Mouse (Mus musculus) lung, embryonic 14.5 days (tissue): Measurements from ENCODE around the gene Gpa33. TPM values are rescaled to one million over a fixed set of nuclear protein-coding genes. Genes with fewer than 3 reads are reported as not detected.
A peak's percentile ranks its signal among the peaks of the same experiment; 100 is the strongest.

Experiments
- ATAC-seq: fragments of 200-750 bp; cut with Nextera tagmentation; 2 replicates; pipeline ENCODE4 v1.8.0; 2017; ENCODE audit warnings: mild to moderate bottlenecking, moderate TSS enrichment, moderate library complexity; ENCODE audit not compliant: insufficient read depth
- DNase-seq: peaks from one replicate; pipeline ENCODE4 v3.0.0-alpha.2; 2015
- H3K27ac ChIP-seq: fragments of 300-500 bp; sonication (generic); 2 replicates; pipeline ENCODE4 v1.5.1; 2014; ENCODE audit warnings: low read depth, mild to moderate bottlenecking, moderate library complexity
- H3K27me3 ChIP-seq: fragments of 300-500 bp; sonication (generic); 2 replicates; pipeline ENCODE4 v1.6.1; 2014; ENCODE audit warnings: low read length, control low read depth; ENCODE audit not compliant: insufficient read depth
- H3K36me3 ChIP-seq: fragments of 300-500 bp; sonication (generic); 2 replicates; pipeline ENCODE4 v1.6.1; 2014; ENCODE audit warnings: control low read depth; ENCODE audit not compliant: insufficient read depth
- H3K4me1 ChIP-seq: fragments of 300-500 bp; sonication (generic); 2 replicates; pipeline ENCODE4 v1.6.1; 2014; ENCODE audit warnings: antibody characterized with exemption, control low read depth; ENCODE audit not compliant: insufficient read depth
- H3K4me2 ChIP-seq: fragments of 300-500 bp; sonication (generic); 2 replicates; pipeline ENCODE4 v1.6.1; 2014; ENCODE audit warnings: mild to moderate bottlenecking
- H3K4me3 ChIP-seq: fragments of 300-500 bp; sonication (generic); 2 replicates; pipeline ENCODE4 v1.5.1; 2014; ENCODE audit warnings: low read depth, low read length
- H3K9ac ChIP-seq: fragments of 300-500 bp; sonication (generic); 2 replicates; pipeline ENCODE4 v1.6.1; 2014
- H3K9me3 ChIP-seq: fragments of 300-500 bp; sonication (generic); 2 replicates; pipeline ENCODE4 v1.6.1; 2016; ENCODE audit warnings: low read depth, low read length, control low read depth
- CTCF ChIP-seq: IDR thresholded peaks from 2 replicates; pipeline ENCODE4 v1.5.1; 2016; ENCODE audit warnings: antibody characterized with exemption, low read depth
- WGBS: fragments of 180-500 bp; shearing (Covaris S2); extraction: QIAGEN DNeasy Blood & Tissue Kit; methylation state at CpG from one replicate; pipeline ENCODE4 v1.1.7; 2014; 5-methylcytosine and 5-hydroxymethylcytosine counted together
- polyA plus RNA-seq: library from polyadenylated mRNA; unstranded; fragments of >200 nt; fragmentation: Nextera tagmentation; extraction: Ambion mirVana; gene quantifications from 2 replicates; pipeline ENCODE4 v1.2.1, GENCODE M21; 2014

Gene Gpa33
- polyA plus RNA-seq, 1 experiment from 2014 or later, result not detected

GRCm38 (mm10) chr1:166142369-166142768, 12.3 kb downstream of the Gpa33 start:
- Histone ChIP-seq H3K27me3 (no peaks in the 10 kb centered on the region), H3K9ac (no peak overlapping the region), H3K27ac (no peak overlapping the region), H3K9me3 (no peaks in the 10 kb centered on the region), H3K4me2 (no peak overlapping the region), H3K4me1 (no peaks in the 10 kb centered on the region), H3K36me3 (no peaks in the 10 kb centered on the region), H3K4me3 (no peak overlapping the region)
- ATAC-seq, result no peak
- no peak for DNase-seq
- 61% methylated on average over 6 of the region's 6 CpGs for WGBS
- no peak for TF ChIP-seq CTCF

DNA sequence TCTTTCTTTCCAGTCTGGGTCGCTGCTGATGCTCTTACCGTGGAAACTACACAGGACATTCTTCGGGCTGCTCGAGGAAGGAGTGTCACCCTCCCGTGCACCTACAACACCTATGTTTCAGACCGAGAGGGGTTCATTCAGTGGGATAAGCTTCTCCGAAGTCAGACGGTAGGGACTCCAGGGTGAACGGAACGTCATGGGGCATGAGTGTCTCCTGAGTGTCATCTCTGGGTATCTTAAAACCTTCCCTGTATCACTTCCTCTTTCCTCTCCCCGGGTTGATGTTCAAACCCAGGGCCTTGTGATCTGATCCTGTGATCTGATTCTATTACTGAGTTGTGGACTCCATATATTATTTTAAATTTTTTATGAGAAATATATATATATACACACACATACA, 16.6 kb downstream of the Gpa33 start:
- no peak overlapping the region for H3K4me2 ChIP-seq
- no peaks in the 10 kb centered on the region for H3K36me3 ChIP-seq
- no peak overlapping the region for H3K4me3 ChIP-seq
- H3K27ac ChIP-seq, result no peak overlapping the region
- H3K9me3 ChIP-seq, result no peaks in the 10 kb centered on the region
- H3K4me1 ChIP-seq, result no peaks in the 10 kb centered on the region
- no peak for DNase-seq
- no peak for ATAC-seq
- WGBS, result 79% methylated on average over 11 of the region's 11 CpGs
- no peak overlapping the region for H3K9ac ChIP-seq
- no peaks in the 10 kb centered on the region for H3K27me3 ChIP-seq
- no peak for TF ChIP-seq CTCF

DNA sequence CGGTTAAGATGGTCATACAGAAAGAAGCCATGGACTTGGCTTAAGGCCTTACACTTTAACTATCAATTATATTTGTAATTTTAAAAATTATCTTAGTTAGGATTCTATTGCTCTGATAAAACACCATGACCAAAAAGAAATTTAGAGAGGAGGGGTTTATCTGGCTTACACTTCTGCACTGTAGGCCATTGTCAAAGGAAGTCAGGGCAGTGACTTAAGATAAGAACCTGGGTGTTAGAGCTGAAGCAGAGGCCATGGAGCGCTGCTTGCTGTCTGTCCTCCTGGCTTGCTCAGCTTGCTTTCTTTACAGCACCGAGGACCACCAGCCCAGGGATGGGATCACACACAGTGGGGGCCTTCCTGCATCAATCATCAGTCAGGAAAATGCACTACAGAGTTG, 17.6 kb downstream of the Gpa33 start:
- no peak overlapping the region for H3K4me2 ChIP-seq
- no peak overlapping the region for H3K27ac ChIP-seq
- ATAC-seq (no peak), DNase-seq (no peak)
- H3K27me3 ChIP-seq, result no peaks in the 10 kb centered on the region
- WGBS, result 63% methylated on average over 3 of the region's 3 CpGs
- H3K9ac ChIP-seq, result no peak overlapping the region
- H3K4me1 ChIP-seq, result no peaks in the 10 kb centered on the region
- no peaks in the 10 kb centered on the region for H3K36me3 ChIP-seq
- TF ChIP-seq CTCF, result no peak
- no peaks in the 10 kb centered on the region for H3K9me3 ChIP-seq
- no peak overlapping the region for H3K4me3 ChIP-seq

DNA sequence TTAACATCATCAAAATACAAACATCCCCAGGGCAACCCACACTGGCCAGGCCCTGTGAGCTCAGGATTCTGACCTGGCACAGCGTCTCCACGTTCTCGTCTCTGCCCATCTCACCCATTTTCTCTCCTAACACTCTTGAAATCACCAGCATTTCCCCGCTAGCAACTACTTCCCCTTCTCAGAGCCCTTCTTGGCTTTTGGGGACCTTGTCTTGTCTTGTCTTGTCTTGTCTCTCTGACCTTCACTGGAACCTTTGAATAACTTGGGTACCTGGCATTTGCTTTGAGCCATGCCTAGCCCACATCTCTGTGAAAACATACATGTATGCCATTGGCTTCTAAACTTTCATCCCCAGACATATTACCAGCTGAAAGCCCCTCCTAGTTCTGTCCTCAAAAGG, 19.4 kb downstream of the Gpa33 start:
- DNase-seq, result no peak
- H3K4me2 ChIP-seq, result no peak overlapping the region
- 76% methylated on average over 4 of the region's 4 CpGs for WGBS

DNA sequence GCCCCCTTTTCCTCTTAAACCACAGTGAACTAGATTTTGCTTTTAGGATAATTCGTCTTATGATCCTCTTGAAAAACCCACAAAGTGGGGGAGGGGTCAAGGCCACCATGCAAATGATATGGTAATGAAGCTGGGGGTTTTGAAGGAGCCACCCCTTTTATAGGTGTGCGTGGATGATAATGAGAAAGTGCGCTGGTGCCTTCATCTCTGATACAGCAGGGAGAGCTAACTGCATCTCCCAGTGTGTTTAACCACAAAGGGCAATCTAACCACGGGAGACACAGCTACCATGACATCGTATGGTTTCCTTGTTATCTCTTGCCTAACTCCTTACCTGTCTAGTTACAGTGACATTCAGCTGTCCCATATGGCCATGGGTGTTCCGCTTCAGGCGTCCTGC, 20.0 kb downstream of the Gpa33 start:
- no peak overlapping the region for H3K27ac ChIP-seq
- no peak overlapping the region for H3K4me3 ChIP-seq
- H3K4me1 ChIP-seq, result no peaks in the 10 kb centered on the region
- H3K4me2 ChIP-seq, result no peak overlapping the region
- DNase-seq, result no peak
- no peaks in the 10 kb centered on the region for H3K9me3 ChIP-seq
- no peak for TF ChIP-seq CTCF
- H3K27me3 ChIP-seq, result peaks cover 8% of the 10 kb centered on the region
- H3K36me3 ChIP-seq, result no peaks in the 10 kb centered on the region
- 82% methylated on average over 7 of the region's 7 CpGs for WGBS
- no peak overlapping the region for H3K9ac ChIP-seq
- no peak for ATAC-seq

More for the DNA sequence above, 19.4 kb downstream of the Gpa33 start:
- no peak overlapping the region for H3K9ac ChIP-seq
- H3K36me3 ChIP-seq, result no peaks in the 10 kb centered on the region
- H3K4me1 ChIP-seq, result no peaks in the 10 kb centered on the region
- no peak overlapping the region for H3K4me3 ChIP-seq
- TF ChIP-seq CTCF, result no peak
- H3K27me3 ChIP-seq, result peaks cover 2% of the 10 kb centered on the region; the same call in 1 of the 2 replicates
- no peaks in the 10 kb centered on the region for H3K9me3 ChIP-seq
- no peak overlapping the region for H3K27ac ChIP-seq
- no peak for ATAC-seq

DNA sequence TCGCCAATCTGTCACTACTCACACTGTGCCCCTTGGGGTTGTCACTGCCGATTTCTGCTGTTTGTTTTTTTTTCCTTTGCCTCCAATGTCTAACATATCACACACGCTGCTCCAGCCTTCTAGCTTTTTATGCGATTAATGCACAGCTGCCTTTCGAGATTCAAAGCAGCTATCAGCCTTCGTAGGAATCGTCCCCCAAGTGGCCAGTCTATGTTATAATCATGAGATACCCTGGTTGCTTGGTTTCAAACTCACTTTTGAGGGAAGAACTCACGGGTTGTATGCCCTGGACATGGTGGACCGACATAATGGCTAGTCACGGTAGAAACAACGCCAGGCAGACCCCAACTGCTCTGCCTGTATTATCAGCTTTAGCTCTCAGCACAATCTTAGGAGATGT, 21.3 kb downstream of the Gpa33 start:
- Histone ChIP-seq H3K9ac (no peak overlapping the region), H3K4me1 (no peaks in the 10 kb centered on the region), H3K27ac (no peak overlapping the region), H3K36me3 (no peaks in the 10 kb centered on the region), H3K9me3 (no peaks in the 10 kb centered on the region), H3K4me2 (no peak overlapping the region), H3K4me3 (no peak overlapping the region), H3K27me3 (peaks cover 16% of the 10 kb centered on the region)
- ATAC-seq (no peak), DNase-seq (peak; percentile 72)
- WGBS, result 37% methylated on average over 11 of the region's 11 CpGs
- peak; percentile 51 for TF ChIP-seq CTCF

GRCm38 (mm10) chr1:166152034-166152433, 22.0 kb downstream of the Gpa33 start:
- no peak overlapping the region for H3K4me3 ChIP-seq
- peaks cover 16% of the 10 kb centered on the region for H3K27me3 ChIP-seq
- no peak for DNase-seq
- no peak overlapping the region for H3K27ac ChIP-seq
- no peak for TF ChIP-seq CTCF
- H3K9me3 ChIP-seq, result no peaks in the 10 kb centered on the region
- H3K9ac ChIP-seq, result no peak overlapping the region
- no peaks in the 10 kb centered on the region for H3K36me3 ChIP-seq
- ATAC-seq, result no peak
- 86% methylated on average over 10 of the region's 10 CpGs for WGBS
- H3K4me2 ChIP-seq, result no peak overlapping the region
- no peaks in the 10 kb centered on the region for H3K4me1 ChIP-seq
